Mouse (Mus musculus): ENCODE data around the gene Gm10073.
"Not testable (repeated sequence)": the region's sequence is repeated elsewhere in the genome, so short reads cannot be mapped to it uniquely, and the experiment has no call there.

- TF ChIP-seq CTCF (IDR thresholded peaks at IDR 0.05); POLR2A (IDR thresholded peaks at IDR 0.05; ENCODE audit: insufficient read depth, low read depth, low read length); EP300 (IDR thresholded peaks at IDR 0.05; ENCODE audit: insufficient read depth, low read depth, low read length): not testable (repeated sequence)
Observed at GRCm38 (mm10) chr8:106572175-106572574, 1.1 kb downstream of the Gm10073 start.
